ENCODE assay signal across 8 mouse cellular contexts in genomic region chr6:122485401-122486296, GRCm38 (mm10). TPM values are rescaled to one million over a fixed set of nuclear protein-coding genes. Genes with fewer than 3 reads are reported as not detected.
DNase-seq lines count a peak whose midpoint lies in the region; ATAC-seq lines count a peak whose summit lies in the region.

No protein-coding gene starts in this region.

- H3K27me3 ChIP-seq in limb, embryonic 10.5 days (ENCODE audit: low read depth, poor library complexity, severe bottlenecking) = peaks cover 6% of the 10 kb centered on the region; the same call in 1 of the 2 replicates
- H3K27me3 ChIP-seq in neural tube, embryonic 13.5 days = no peaks in the 10 kb centered on the region

- no peaks in the 10 kb centered on the region for H3K9me3 ChIP-seq in limb, embryonic 10.5 days (replicated peaks)
- H3K9me3 ChIP-seq in neural tube, embryonic 13.5 days = no peaks in the 10 kb centered on the region

- peak overlapping the region; percentile 77 for H3K4me3 ChIP-seq in limb, embryonic 10.5 days
- peak overlapping the region; percentile 76 for H3K4me3 ChIP-seq in neural tube, embryonic 13.5 days

- 0 out of 2 replicates have a peak, but pooled peaks have one; percentile 46 for ATAC-seq in cerebellum, adult (ENCODE audit: insufficient number of reproducible peaks, low FRiP score, low TSS enrichment)
- peak; percentile 28 for ATAC-seq in granulocyte monocyte progenitor cell, adult 5-6 weeks (replicated peaks; ENCODE audit: poor library complexity, severe bottlenecking)
- peak; percentile 72 for ATAC-seq in neural tube, embryonic 13.5 days (ENCODE audit: low read depth)

- no peaks in the 10 kb centered on the region for H3K36me3 ChIP-seq in limb, embryonic 10.5 days
- no peaks in the 10 kb centered on the region for H3K36me3 ChIP-seq in neural tube, embryonic 13.5 days

- peak overlapping the region; percentile 95 for H3K9ac ChIP-seq in neural tube, embryonic 13.5 days

- 12% methylated on average over 86 of the region's 91 CpGs for WGBS in limb, embryonic 10.5 days
- WGBS in neural tube, embryonic 13.5 days = 1% methylated on average over 60 of the region's 91 CpGs

- no peak for DNase-seq in cerebellum, adult 11-12 months
- peak; percentile 27 for DNase-seq in ovary, postnatal 36 days (ENCODE audit: low spot score)
- DNase-seq in ovary, adult 18-20 months (ENCODE audit: low spot score) = no peak
- DNase-seq in limb, embryonic 10.5 days (ENCODE audit: low spot score) = peak; percentile 66
- no peak for DNase-seq in gastrocnemius, adult 8-10 months (ENCODE audit: low spot score in 2 of 2)

- H3K27ac ChIP-seq in limb, embryonic 10.5 days = peak overlapping the region; percentile 96
- H3K27ac ChIP-seq in neural tube, embryonic 13.5 days (replicated peaks) = peak overlapping the region; percentile 98

- peaks cover 20% of the 10 kb centered on the region for H3K4me1 ChIP-seq in limb, embryonic 10.5 days
- H3K4me1 ChIP-seq in neural tube, embryonic 13.5 days (replicated peaks) = peaks cover 26% of the 10 kb centered on the region

- H3K4me2 ChIP-seq in neural tube, embryonic 13.5 days = peak overlapping the region; percentile 62

RNA-seq across cellular contexts. Expression of gene Rimklb, which starts 12.9 kb away (rescaled TPM):
- not detected in 2 replicates for total RNA-seq in granulocyte monocyte progenitor cell, adult 5-6 weeks (2014; fragmentation: Nextera tagmentation)
- not detected in 2 replicates for total RNA-seq in granulocyte monocyte progenitor cell, adult 5-6 weeks (2017)
- polyA plus RNA-seq in limb, embryonic 10.5 days (2016; fragmentation: Nextera tagmentation; extraction: Ambion mirVana) = 39.4 and 49.3 TPM in 2 replicates
- polyA plus RNA-seq in neural tube, embryonic 13.5 days (2015; fragmentation: Nextera tagmentation; extraction: Ambion mirVana) = 90.9 and 95.0 TPM in 2 replicates
- total RNA-seq in gastrocnemius, adult 8-10 months (2022) = 1 to 10 TPM in 1 of 4 experiments, under 1 TPM in 2, not detected in 1; 0.22 to 1.3 (median 0.80) TPM

RNA-seq across cellular contexts. Expression of gene Mfap5, which starts 20.0 kb away (rescaled TPM):
- not detected in 2 replicates for total RNA-seq in granulocyte monocyte progenitor cell, adult 5-6 weeks (2014; fragmentation: Nextera tagmentation)
- not detected in 2 replicates for total RNA-seq in granulocyte monocyte progenitor cell, adult 5-6 weeks (2017)
- polyA plus RNA-seq in limb, embryonic 10.5 days (2016; fragmentation: Nextera tagmentation; extraction: Ambion mirVana) = 0.30 and 0.51 TPM in 2 replicates
- polyA plus RNA-seq in neural tube, embryonic 13.5 days (2015; fragmentation: Nextera tagmentation; extraction: Ambion mirVana) = 2.8 and 4.0 TPM in 2 replicates
- total RNA-seq in gastrocnemius, adult 8-10 months (2022) = 10 to 100 TPM in 3 of 4 experiments, 1 to 10 TPM in 1; 9.2 to 17.7 (median 13.8) TPM

Comparison
In these comparisons a context has a peak if more than half of its experiments do, and no peak if none do; other contexts are left out.
1. DNase-seq: peak in ovary, postnatal 36 days (single experiment) and limb, embryonic 10.5 days (single experiment); none in cerebellum, adult 11-12 months (single experiment), ovary, adult 18-20 months (single experiment) and gastrocnemius, adult 8-10 months (0 of 2).
2. RNA of gene Mfap5, which starts 20.0 kb away (total RNA-seq): 9.2 to 17.7 TPM in gastrocnemius, adult 8-10 months; not detected in granulocyte monocyte progenitor cell, adult 5-6 weeks; every median in the first group is over 10 times any median in the second.
3. Peak in every context shown above with its lines, with median percentiles within 50 percentile points of each other: ATAC-seq.